Mouse (Mus musculus) megakaryocyte, embryonic 14.5 days (primary cell): ENCODE measurements around the gene Tmem191c. TPM values are rescaled to one million over a fixed set of nuclear protein-coding genes. Genes with fewer than 3 reads are reported as not detected.
A peak's percentile ranks its signal among the peaks of the same experiment; 100 is the strongest.

Source experiments
- H3K27me3 ChIP-seq: replicated peaks from 2 replicates; pipeline ENCODE3; 2012; ENCODE audit warnings: inconsistent platforms
- H3K36me3 ChIP-seq: replicated peaks from 2 replicates; pipeline ENCODE3; 2012; ENCODE audit warnings: low read length, inconsistent platforms, mixed read lengths
- H3K4me1 ChIP-seq: 2 replicates; pipeline ENCODE4 v1.6.1; 2012; ENCODE audit warnings: inconsistent platforms
- H3K4me3 ChIP-seq: replicated peaks from 2 replicates; pipeline ENCODE3; 2012; ENCODE audit warnings: moderate library complexity, mild to moderate bottlenecking, inconsistent platforms
- H3K9me3 ChIP-seq: 2 replicates; pipeline ENCODE4 v1.6.1; 2012; ENCODE audit warnings: inconsistent platforms
- FLI1 ChIP-seq: IDR thresholded peaks from 2 replicates; pipeline ENCODE4 v1.6.1; 2012; ENCODE audit warnings: low read length, inconsistent platforms, mixed read lengths
- GATA1 ChIP-seq: IDR thresholded peaks from 3 replicates; pipeline ENCODE4 v1.6.1; 2012; ENCODE audit warnings: mixed read lengths, low read length, inconsistent platforms, borderline replicate concordance
- polyA plus RNA-seq: library from polyadenylated mRNA; stranded (reverse); fragments of >175 nt; gene quantifications from 2 replicates; pipeline ENCODE4 v1.2.3, GENCODE M21; 2012; ENCODE audit warnings: low replicate concordance; ENCODE audit not compliant: insufficient read depth

Tmem191c gene
- polyA plus RNA-seq, 1 experiment, result 13.2 TPM

- Histone ChIP-seq H3K9me3 (no peaks in the 10 kb centered on the region), H3K4me1 (peaks cover 33% of the 10 kb centered on the region), H3K27me3 (peaks cover 2% of the 10 kb centered on the region), H3K4me3 (no peak overlapping the region), H3K36me3 (peaks cover 46% of the 10 kb centered on the region)
- TF ChIP-seq FLI1 (no peak), GATA1 (no peak)
These were observed 14.5 kb upstream of the Tmem191c start for GRCm38 (mm10) chr16:17261341-17261740.

DNA sequence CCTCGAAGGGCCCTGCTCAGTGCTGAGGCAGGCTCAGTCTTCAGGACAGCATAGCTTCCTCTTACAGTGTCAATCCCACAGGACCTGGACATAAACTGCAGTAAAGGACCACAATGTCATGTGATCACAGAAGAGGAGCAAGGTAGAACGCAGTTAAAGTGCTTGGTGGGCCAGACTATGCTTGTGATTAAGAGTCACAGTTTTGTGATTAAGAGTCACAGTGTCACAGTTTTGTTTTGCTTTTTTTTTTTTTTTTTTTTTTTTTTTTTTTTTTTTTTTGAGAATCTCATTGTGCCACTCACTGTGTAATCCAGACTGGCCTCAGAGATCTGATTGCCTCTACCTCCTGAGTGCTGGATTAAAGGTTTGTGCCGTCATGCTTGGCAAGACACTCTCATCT, 9.8 kb upstream of the Tmem191c start:
- H3K4me1 ChIP-seq, result peaks cover 11% of the 10 kb centered on the region
- peaks cover 12% of the 10 kb centered on the region for H3K9me3 ChIP-seq
- H3K27me3 ChIP-seq, result peaks cover 18% of the 10 kb centered on the region
- peaks cover 10% of the 10 kb centered on the region for H3K36me3 ChIP-seq
- H3K4me3 ChIP-seq, result no peak overlapping the region
- no peak for TF ChIP-seq GATA1
- TF ChIP-seq FLI1, result no peak

GRCm38 (mm10) chr16:17267937-17268336, 7.9 kb upstream of the Tmem191c start:
- Histone ChIP-seq H3K4me1 (peaks cover 10% of the 10 kb centered on the region), H3K36me3 (no peaks in the 10 kb centered on the region), H3K4me3 (no peak overlapping the region), H3K27me3 (peaks cover 23% of the 10 kb centered on the region), H3K9me3 (peaks cover 13% of the 10 kb centered on the region)
- TF ChIP-seq FLI1, result no peak
- TF ChIP-seq GATA1, result no peak

- H3K36me3 ChIP-seq, result no peaks in the 10 kb centered on the region
- TF ChIP-seq FLI1 (no peak), GATA1 (no peak)
These were observed 6.0 kb upstream of the Tmem191c start for GRCm38 (mm10) chr16:17269872-17270271.

DNA sequence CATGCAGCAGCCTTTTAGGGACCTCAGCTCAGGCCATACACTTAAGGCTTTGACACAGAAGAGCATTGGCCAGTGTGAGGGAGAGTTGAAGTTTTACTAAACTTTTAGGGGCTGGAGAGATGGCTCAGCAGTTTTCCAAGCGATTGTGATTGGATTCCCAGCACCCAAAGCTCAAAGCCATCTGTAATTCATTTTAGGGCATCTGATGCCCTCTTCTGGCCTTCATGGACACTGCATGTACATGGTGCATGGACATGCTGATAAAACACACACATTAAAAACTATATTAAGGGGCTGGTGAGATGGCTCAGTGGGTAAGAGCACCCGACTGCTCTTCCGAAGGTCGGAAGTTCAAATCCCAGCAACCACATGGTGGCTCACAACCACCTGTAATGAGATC, 4.8 kb upstream of the Tmem191c start:
- H3K4me1 ChIP-seq, result peaks cover 10% of the 10 kb centered on the region
- TF ChIP-seq GATA1, result no peak
- TF ChIP-seq FLI1, result no peak
- peaks cover 13% of the 10 kb centered on the region for H3K9me3 ChIP-seq
- no peaks in the 10 kb centered on the region for H3K36me3 ChIP-seq
- peaks cover 26% of the 10 kb centered on the region for H3K27me3 ChIP-seq
- peak overlapping the region; percentile 64 for H3K4me3 ChIP-seq

More at GRCm38 (mm10) chr16:17269872-17270271, 6.0 kb upstream of the Tmem191c start:
- Histone ChIP-seq H3K9me3 (peaks cover 13% of the 10 kb centered on the region), H3K4me1 (peaks cover 10% of the 10 kb centered on the region), H3K27me3 (peaks cover 29% of the 10 kb centered on the region), H3K4me3 (no peak overlapping the region)

GRCm38 (mm10) chr16:17271856-17272255, 4.0 kb upstream of the Tmem191c start:
- Histone ChIP-seq H3K27me3 (peaks cover 26% of the 10 kb centered on the region), H3K4me3 (no peak overlapping the region), H3K4me1 (peaks cover 17% of the 10 kb centered on the region), H3K9me3 (peaks cover 13% of the 10 kb centered on the region), H3K36me3 (no peaks in the 10 kb centered on the region)
- TF ChIP-seq GATA1 (no peak), FLI1 (no peak)

- H3K4me1 ChIP-seq, result peaks cover 18% of the 10 kb centered on the region
- no peaks in the 10 kb centered on the region for H3K9me3 ChIP-seq
- peaks cover 42% of the 10 kb centered on the region for H3K36me3 ChIP-seq
- TF ChIP-seq GATA1 (no peak), FLI1 (no peak)
- peaks cover 14% of the 10 kb centered on the region for H3K27me3 ChIP-seq
- peak overlapping the region; percentile 96 for H3K4me3 ChIP-seq
These were observed 581 bp downstream of the Tmem191c start for GRCm38 (mm10) chr16:17276164-17277151.

DNA sequence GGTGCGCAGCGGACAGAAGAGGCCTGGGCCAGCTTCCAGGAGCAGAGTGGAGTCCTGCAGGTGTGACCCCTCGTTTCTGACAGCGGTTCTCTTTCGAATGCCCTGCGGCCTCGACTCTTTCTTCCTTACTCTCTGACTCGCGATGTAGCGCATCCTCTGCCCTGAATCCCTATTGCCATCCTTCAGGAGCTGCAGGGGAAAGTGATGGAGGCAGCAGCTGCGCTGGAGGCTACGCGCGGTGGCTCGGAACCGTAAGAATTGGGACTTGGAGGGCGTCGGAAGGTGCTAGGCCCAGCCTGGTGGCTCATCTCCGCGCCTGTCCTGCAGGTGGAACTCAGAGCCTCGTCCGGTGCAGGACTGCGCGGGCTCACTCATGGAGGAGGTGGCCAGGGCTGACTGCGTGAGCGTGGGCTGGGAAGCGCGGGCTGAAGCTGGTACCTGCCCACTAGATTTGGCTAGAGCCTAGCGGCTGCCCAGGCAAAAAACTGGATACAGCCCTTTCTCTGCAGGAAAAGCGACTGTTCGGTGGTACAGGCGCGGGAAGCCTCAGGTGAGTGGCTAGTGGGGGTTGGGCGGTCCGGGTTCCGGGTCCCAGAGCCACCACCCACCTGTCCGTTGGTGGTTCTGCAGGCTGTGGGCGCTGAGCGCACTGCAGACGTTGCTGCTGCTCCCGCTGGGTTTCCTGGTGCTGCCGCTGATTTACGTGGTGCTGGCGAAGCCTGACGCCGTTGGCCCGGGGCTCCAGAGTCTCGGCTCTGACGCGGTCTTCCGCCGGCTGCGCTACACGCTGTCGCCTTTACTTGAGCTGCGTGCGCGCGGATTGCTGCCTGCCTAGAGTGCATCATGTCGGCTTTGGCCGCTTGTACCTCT, 1.7 kb downstream of the Tmem191c start:
- TF ChIP-seq FLI1 (no peak), GATA1 (no peak)
- Histone ChIP-seq H3K9me3 (no peaks in the 10 kb centered on the region), H3K27me3 (peaks cover 12% of the 10 kb centered on the region), H3K36me3 (peaks cover 53% of the 10 kb centered on the region), H3K4me1 (peaks cover 18% of the 10 kb centered on the region), H3K4me3 (peak overlapping the region; percentile 96)

DNA sequence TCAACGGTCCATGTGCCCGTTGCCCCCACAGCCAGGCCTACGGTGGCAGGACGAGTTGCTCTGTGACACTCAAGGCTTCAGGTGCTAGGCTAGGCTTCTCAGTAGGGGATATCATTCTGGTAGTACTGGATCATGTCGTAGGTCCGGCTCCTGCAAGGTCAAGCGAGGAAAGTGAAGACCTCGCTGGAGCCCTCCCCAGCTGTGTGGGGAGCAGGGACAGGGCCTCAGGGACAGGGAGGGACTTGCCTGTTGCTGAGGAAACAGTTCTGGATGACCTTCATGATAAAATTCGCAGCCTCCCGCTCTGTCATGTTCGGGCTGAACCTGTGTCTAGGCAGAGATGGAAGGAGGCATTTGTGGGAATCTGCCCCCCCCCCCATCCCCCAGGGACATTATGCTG, 4.6 kb downstream of the Tmem191c start:
- Histone ChIP-seq H3K4me3 (no peak overlapping the region), H3K36me3 (peaks cover 82% of the 10 kb centered on the region), H3K9me3 (no peaks in the 10 kb centered on the region), H3K4me1 (peaks cover 18% of the 10 kb centered on the region), H3K27me3 (peaks cover 3% of the 10 kb centered on the region)
- no peak for TF ChIP-seq GATA1
- TF ChIP-seq FLI1, result no peak
